Mouse (Mus musculus) large intestine, adult 2 months (tissue): Measurements from ENCODE around the gene Cfhr1. TPM values are rescaled to one million over a fixed set of nuclear protein-coding genes. Genes with fewer than 3 reads are reported as not detected.

Experiments
- DNase-seq: peaks from one replicate; pipeline ENCODE4 v3.0.0-alpha.2; 2012; ENCODE audit warnings: low read depth, low spot score
- WGBS: fragments of 180-500 bp; shearing (Covaris S2); methylation state at CpG from one replicate; pipeline ENCODE4 v1.1.7; 2018; 5-methylcytosine and 5-hydroxymethylcytosine counted together
- polyA plus RNA-seq: library from polyadenylated mRNA; depleted of rRNA; stranded (reverse); fragments of >200 nt; gene quantifications from 2 replicates; pipeline ENCODE4 v1.2.3, GENCODE M21; 2012; rRNA removed

The Cfhr1 gene
- not detected in 2 replicates for polyA plus RNA-seq

GRCm38 (mm10) chr1:139560024-139560423 is at the start of gene Cfhr1:
Gene Cfhr1 (minus strand): TSS chr1:139560272.
- DNase-seq = no peak
- WGBS = 51% methylated on average over 1 of the region's 1 CpGs

GRCm38 (mm10) chr1:139551311-139551710 is 8.8 kb downstream of the Cfhr1 start:
- no peak for DNase-seq
- 79% methylated on average over 1 of the region's 1 CpGs for WGBS

GRCm38 (mm10) chr1:139548536-139548935 is 11.5 kb downstream of the Cfhr1 start:
- WGBS = 67% methylated on average over 1 of the region's 1 CpGs

GRCm38 (mm10) chr1:139514556-139514955 is 45.5 kb downstream of the Cfhr1 start:
- 85% methylated on average over 12 of the region's 12 CpGs for WGBS
- no peak for DNase-seq

More at GRCm38 (mm10) chr1:139548536-139548935, 11.5 kb downstream of the Cfhr1 start:
- no peak for DNase-seq

- WGBS = 43% methylated on average over 3 of the region's 3 CpGs
- DNase-seq = no peak
These were observed 58.8 kb downstream of the Cfhr1 start, which contains the start of gene F13b for GRCm38 (mm10) chr1:139501258-139501752. Gene F13b (plus strand): TSS chr1:139501702.

- no peak for DNase-seq
These were observed 60.3 kb downstream of the Cfhr1 start for GRCm38 (mm10) chr1:139499751-139500150.

Other genes with a start within 250 kb of the Cfhr1 start
- not detected in 2 replicates for gene Crb1, start 183.2 kb downstream of the Cfhr1 start, polyA plus RNA-seq
- gene Zbtb41, start 138.0 kb downstream of the Cfhr1 start, polyA plus RNA-seq = 1.3 and 2.8 TPM in 2 replicates
- 0.76 and 0.93 TPM in 2 replicates for gene Aspm, start 105.5 kb downstream of the Cfhr1 start, polyA plus RNA-seq
- gene F13b, start 58.6 kb downstream of the Cfhr1 start, polyA plus RNA-seq = not detected in 2 replicates
- not detected in 2 replicates for gene Gm4788, start 221.0 kb upstream of the Cfhr1 start, polyA plus RNA-seq